Mouse (Mus musculus) cerebellum, postnatal 25 days (tissue): ENCODE measurements around the gene Nudt16l1.
A peak's percentile ranks its signal among the peaks of the same experiment; 100 is the strongest.

Source experiments
- DNase-seq, 2 experiments: peaks; one replicate each; pipeline ENCODE4 v3.0.0; 2021; ENCODE audit warnings: mixed read lengths in 2 of 2

Nudt16l1 gene

GRCm38 (mm10) chr16:4963797-4964709, 25.5 kb downstream of the Nudt16l1 start, which contains the start of gene Anks3:
Gene Anks3, minus strand, starts transcription at chr16:4964205.
- DNase-seq, result peak; percentile 99

GRCm38 (mm10) chr16:4964731-4965391, 26.3 kb downstream of the Nudt16l1 start:
- no peak for DNase-seq

- DNase-seq, result peak; percentile 49 to 56
These were observed 27.0 kb downstream of the Nudt16l1 start for GRCm38 (mm10) chr16:4965392-4966129.

- DNase-seq, result no peak
These were observed 29.9 kb downstream of the Nudt16l1 start for GRCm38 (mm10) chr16:4968426-4968825.

GRCm38 (mm10) chr16:4969055-4969843, 30.7 kb downstream of the Nudt16l1 start:
- no peak for DNase-seq

GRCm38 (mm10) chr16:4971626-4972025, 33.1 kb downstream of the Nudt16l1 start:
- DNase-seq, result no peak

GRCm38 (mm10) chr16:4974521-4974920, 36.0 kb downstream of the Nudt16l1 start:
- peak; percentile 62 to 70 for DNase-seq

GRCm38 (mm10) chr16:4976180-4976579, 37.6 kb downstream of the Nudt16l1 start:
- peak; percentile 69 to 77 for DNase-seq

GRCm38 (mm10) chr16:4978275-4979051, 39.9 kb downstream of the Nudt16l1 start:
- DNase-seq, result no peak

GRCm38 (mm10) chr16:4979755-4980380, 41.3 kb downstream of the Nudt16l1 start:
- DNase-seq, result peak; percentile 32 to 60

GRCm38 (mm10) chr16:4984717-4985116, 46.2 kb downstream of the Nudt16l1 start:
- DNase-seq, result no peak
